In genomic region chr2:44955506-44955905, GRCm38 (mm10) we compare ENCODE assay signal across 11 mouse cellular contexts.
"Had no signal": no experiment of that assay in that cellular context is flagged by ENCODE, and none has a peak within 500 bp of the region (broad histone marks: within the 10 kb centered on the region; RNA-seq: fewer than 3 reads in every experiment).

No protein-coding gene starts in this region.

- H3K27ac ChIP-seq: limb, embryonic 13.5 days; midbrain, embryonic 10.5 days; midbrain, embryonic 15.5 days; neural tube, embryonic 13.5 days had no signal

- H3K27me3 ChIP-seq: limb, embryonic 13.5 days; midbrain, embryonic 15.5 days; neural tube, embryonic 13.5 days had no signal

- H3K36me3 ChIP-seq: limb, embryonic 13.5 days; midbrain, embryonic 10.5 days; midbrain, embryonic 15.5 days; neural tube, embryonic 13.5 days had no signal

- ATAC-seq: intestine, postnatal 0 days; midbrain, embryonic 15.5 days had no signal

- H3K4me2 ChIP-seq: limb, embryonic 13.5 days; midbrain, embryonic 15.5 days; neural tube, embryonic 13.5 days had no signal

- H3K9me3 ChIP-seq: limb, embryonic 13.5 days; midbrain, embryonic 10.5 days; midbrain, embryonic 15.5 days; neural tube, embryonic 13.5 days had no signal

- H3K4me1 ChIP-seq: midbrain, embryonic 15.5 days had no signal

- DNase-seq: kidney, adult 8-10 months; left cerebral cortex, postnatal 4 days; lung, postnatal 4 days; retina, postnatal 1 day; right cerebral cortex, postnatal 4 days; thymus, postnatal 4 days had no signal

- H3K4me3 ChIP-seq: limb, embryonic 13.5 days; midbrain, embryonic 10.5 days; midbrain, embryonic 15.5 days; neural tube, embryonic 13.5 days had no signal

- H3K9ac ChIP-seq: limb, embryonic 13.5 days; midbrain, embryonic 15.5 days; neural tube, embryonic 13.5 days had no signal
